Mouse (Mus musculus): ENCODE results near the gene Hibch. TPM values are rescaled to one million over a fixed set of nuclear protein-coding genes. Genes with fewer than 3 reads are reported as not detected.
"Not testable (repeated sequence)": the region's sequence is repeated elsewhere in the genome, so short reads cannot be mapped to it uniquely, and the experiment has no call there.

The Hibch gene
- polyA plus RNA-seq, 1 experiment from 2014 or later, result 19.2 TPM

DNA sequence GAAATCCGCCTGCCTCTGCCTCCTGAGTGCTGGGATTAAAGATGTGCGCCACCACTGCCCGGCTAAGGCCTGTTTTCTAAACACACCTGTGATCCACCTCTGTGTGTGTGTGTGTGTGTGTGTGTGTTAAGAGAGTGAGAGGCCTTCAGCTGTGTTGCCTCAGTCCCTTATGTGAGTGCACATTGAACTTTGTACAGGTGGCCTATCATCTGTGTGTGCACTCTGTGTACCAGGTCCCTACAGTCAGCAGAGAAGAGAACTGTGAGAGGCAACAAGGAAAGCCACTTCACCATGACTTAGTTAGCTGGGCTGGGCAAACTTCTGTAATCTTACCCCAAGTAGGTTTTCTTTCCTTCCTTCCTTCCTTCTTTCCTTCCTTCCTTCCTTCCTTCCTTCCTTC, 5.6 kb upstream of the Hibch start:
- TF ChIP-seq CTCF (IDR thresholded peaks at IDR 0.05; ENCODE audit: low read depth), result no peak
- ATAC-seq (ENCODE audit: insufficient read depth), result no peak
- H3K27me3 ChIP-seq (ENCODE audit: insufficient read depth, low read length), result no peaks in the 10 kb centered on the region
- no peaks in the 10 kb centered on the region for H3K9me3 ChIP-seq (ENCODE audit: low read depth, low read length)
- no peak overlapping the region for H3K27ac ChIP-seq (ENCODE audit: low read depth)
- no peaks in the 10 kb centered on the region for H3K4me1 ChIP-seq (ENCODE audit: insufficient read depth)
- DNase-seq, result no peak
- no peaks in the 10 kb centered on the region for H3K36me3 ChIP-seq (ENCODE audit: insufficient read depth)
- H3K4me3 ChIP-seq (ENCODE audit: low read depth, low read length), result no peak overlapping the region
- H3K4me2 ChIP-seq, result no peak overlapping the region
- WGBS, result 96% methylated on average over 3 of the region's 3 CpGs
- H3K9ac ChIP-seq, result no peak overlapping the region

DNA sequence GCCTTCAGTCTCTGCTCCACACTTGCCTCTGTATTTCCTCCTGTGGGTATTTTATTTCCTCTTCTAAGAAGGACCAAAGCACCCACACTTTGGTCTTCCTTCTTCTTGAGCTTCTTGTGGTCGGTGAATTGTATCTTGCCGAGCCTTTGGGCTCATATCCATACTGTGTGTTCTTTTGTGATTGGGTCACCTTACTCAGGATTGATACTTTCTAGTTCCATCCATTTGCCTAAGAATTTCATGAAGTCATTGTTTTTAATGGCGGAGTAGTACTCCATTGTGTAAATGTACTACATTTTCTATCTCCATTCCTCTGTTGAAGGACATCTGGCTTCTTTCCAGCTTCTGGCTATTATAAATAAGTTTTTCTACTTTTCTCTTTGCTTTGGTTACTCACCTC, 375 bp upstream of the Hibch start:
- no peak overlapping the region for H3K27ac ChIP-seq (ENCODE audit: low read depth)
- peak; percentile 42 for ATAC-seq (ENCODE audit: insufficient read depth)

GRCm38 (mm10) chr1:52846556-52846955, 1.8 kb downstream of the Hibch start:
- no peak for TF ChIP-seq CTCF (IDR thresholded peaks at IDR 0.05; ENCODE audit: low read depth)
- DNase-seq, result no peak
- WGBS, result 92% methylated on average over 4 of the region's 4 CpGs
- no peaks in the 10 kb centered on the region for H3K27me3 ChIP-seq (ENCODE audit: insufficient read depth, low read length)
- no peaks in the 10 kb centered on the region for H3K36me3 ChIP-seq (ENCODE audit: insufficient read depth)
- no peak for ATAC-seq (ENCODE audit: insufficient read depth)
- H3K9me3 ChIP-seq (ENCODE audit: low read depth, low read length), result no peaks in the 10 kb centered on the region
- no peak overlapping the region for H3K4me3 ChIP-seq (ENCODE audit: low read depth, low read length)
- H3K9ac ChIP-seq, result no peak overlapping the region
- no peak overlapping the region for H3K27ac ChIP-seq (ENCODE audit: low read depth)
- H3K4me2 ChIP-seq, result no peak overlapping the region
- H3K4me1 ChIP-seq (ENCODE audit: insufficient read depth), result peaks cover 6% of the 10 kb centered on the region; the same call in 1 of the 2 replicates

More for the DNA sequence above, 375 bp upstream of the Hibch start:
- Histone ChIP-seq H3K9ac (no peak overlapping the region), H3K4me1 (ENCODE audit: insufficient read depth) (peaks cover 6% of the 10 kb centered on the region; the same call in 1 of the 2 replicates), H3K4me2 (peak overlapping the region; percentile 87), H3K36me3 (ENCODE audit: insufficient read depth) (no peaks in the 10 kb centered on the region), H3K9me3 (ENCODE audit: low read depth, low read length) (no peaks in the 10 kb centered on the region), H3K27me3 (ENCODE audit: insufficient read depth, low read length) (no peaks in the 10 kb centered on the region), H3K4me3 (ENCODE audit: low read depth, low read length) (peak overlapping the region; percentile 58; the same call in 1 of the 2 replicates)
- DNase-seq, result no peak
- 18% methylated on average over 3 of the region's 3 CpGs for WGBS
- TF ChIP-seq CTCF (IDR thresholded peaks at IDR 0.05; ENCODE audit: low read depth), result no peak

GRCm38 (mm10) chr1:52849422-52849821, 4.7 kb downstream of the Hibch start:
- Histone ChIP-seq H3K4me3 (ENCODE audit: low read depth, low read length) (no peak overlapping the region), H3K4me2 (no peak overlapping the region), H3K27me3 (ENCODE audit: insufficient read depth, low read length) (no peaks in the 10 kb centered on the region), H3K4me1 (ENCODE audit: insufficient read depth) (peaks cover 6% of the 10 kb centered on the region; the same call in 1 of the 2 replicates), H3K9ac (no peak overlapping the region), H3K36me3 (ENCODE audit: insufficient read depth) (no peaks in the 10 kb centered on the region), H3K9me3 (ENCODE audit: low read depth, low read length) (no peaks in the 10 kb centered on the region), H3K27ac (ENCODE audit: low read depth) (no peak overlapping the region)
- DNase-seq, result no peak
- no peak for ATAC-seq (ENCODE audit: insufficient read depth)
- 64% methylated on average over 4 of the region's 4 CpGs for WGBS
- TF ChIP-seq CTCF (IDR thresholded peaks at IDR 0.05; ENCODE audit: low read depth), result no peak

DNA sequence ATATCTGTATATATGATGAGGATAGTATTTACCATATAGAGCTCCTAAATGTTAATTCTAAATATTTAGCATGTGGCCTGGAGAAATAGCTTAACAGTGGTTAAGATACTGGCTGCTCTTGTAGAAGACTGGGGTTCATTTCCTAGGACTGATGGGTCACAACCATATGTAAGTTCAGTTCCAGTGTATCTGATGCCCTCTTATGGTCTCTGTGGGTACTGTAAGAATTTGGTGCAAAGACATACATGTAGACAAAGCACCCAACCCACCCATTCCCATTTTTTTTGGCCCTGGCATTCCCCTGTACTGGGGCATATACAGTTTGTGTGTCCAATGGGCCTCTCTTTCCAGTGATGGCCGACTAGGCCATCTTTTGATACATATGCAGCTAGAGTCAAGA, 9.3 kb downstream of the Hibch start:
- not testable (repeated sequence) for H3K27ac ChIP-seq (ENCODE audit: low read depth); H3K4me3 ChIP-seq (ENCODE audit: low read depth, low read length); H3K36me3 ChIP-seq (ENCODE audit: insufficient read depth); H3K4me2 ChIP-seq; ATAC-seq (ENCODE audit: insufficient read depth); H3K4me1 ChIP-seq (ENCODE audit: insufficient read depth); H3K27me3 ChIP-seq (ENCODE audit: insufficient read depth, low read length); H3K9ac ChIP-seq; H3K9me3 ChIP-seq (ENCODE audit: low read depth, low read length)
- peak; percentile 73 for DNase-seq
- no CpG with 5 or more reads among the region's 1 CpGs for WGBS
- peak; percentile 62 for TF ChIP-seq CTCF (IDR thresholded peaks at IDR 0.05; ENCODE audit: low read depth)

GRCm38 (mm10) chr1:52855904-52856601, 11.3 kb downstream of the Hibch start:
- Histone ChIP-seq H3K4me2 (no peak overlapping the region), H3K27me3 (ENCODE audit: insufficient read depth, low read length) (no peaks in the 10 kb centered on the region), H3K4me3 (ENCODE audit: low read depth, low read length) (no peak overlapping the region), H3K27ac (ENCODE audit: low read depth) (no peak overlapping the region), H3K4me1 (ENCODE audit: insufficient read depth) (no peaks in the 10 kb centered on the region), H3K9ac (no peak overlapping the region), H3K9me3 (ENCODE audit: low read depth, low read length) (no peaks in the 10 kb centered on the region), H3K36me3 (ENCODE audit: insufficient read depth) (no peaks in the 10 kb centered on the region)
- TF ChIP-seq CTCF (IDR thresholded peaks at IDR 0.05; ENCODE audit: low read depth), result no peak
- no peak for DNase-seq
- 83% methylated on average over 7 of the region's 7 CpGs for WGBS
- no peak for ATAC-seq (ENCODE audit: insufficient read depth)

- Histone ChIP-seq H3K9me3 (ENCODE audit: low read depth, low read length) (no peaks in the 10 kb centered on the region), H3K4me2 (no peak overlapping the region), H3K27me3 (ENCODE audit: insufficient read depth, low read length) (no peaks in the 10 kb centered on the region), H3K4me1 (ENCODE audit: insufficient read depth) (no peaks in the 10 kb centered on the region), H3K4me3 (ENCODE audit: low read depth, low read length) (no peak overlapping the region), H3K9ac (no peak overlapping the region), H3K27ac (ENCODE audit: low read depth) (no peak overlapping the region), H3K36me3 (ENCODE audit: insufficient read depth) (no peaks in the 10 kb centered on the region; the same call in 1 of the 2 replicates)
- TF ChIP-seq CTCF (IDR thresholded peaks at IDR 0.05; ENCODE audit: low read depth), result no peak
- 88% methylated on average over 1 of the region's 1 CpGs for WGBS
- DNase-seq (no peak), ATAC-seq (ENCODE audit: insufficient read depth) (no peak)
These were observed 19.5 kb downstream of the Hibch start for GRCm38 (mm10) chr1:52864220-52864619.

Measured in lung, embryonic 14.5 days (tissue).